Mouse (Mus musculus) MEL (cell line): ENCODE data around the gene Msi2. TPM values are rescaled to one million over a fixed set of nuclear protein-coding genes. Genes with fewer than 3 reads are reported as not detected.

ENCODE experiments used
- DNase-seq: peaks from one replicate; pipeline ENCODE4 v3.0.0; 2011; ENCODE audit warnings: low read depth, low spot score
- H3K27ac ChIP-seq: 2 replicates; pipeline ENCODE4 v1.5.1; 2012; ENCODE audit warnings: low read depth, mild to moderate bottlenecking, control low read depth, low read length, moderate library complexity; ENCODE audit not compliant: control insufficient read depth
- H3K27me3 ChIP-seq, 2 experiments: fragments of 150-350 bp in 1 of 2; sonication (generic) in 1 of 2; 2 replicates each; pipeline ENCODE4 v1.6.1; 2012; ENCODE audit warnings: low read length in 2 of 2, mild to moderate bottlenecking in 2 of 2, improper control_type of control experiment in 1 of 2, moderate library complexity in 1 of 2; ENCODE audit not compliant: insufficient read depth in 2 of 2, control insufficient read depth in 1 of 2
- H3K36me3 ChIP-seq, 2 experiments: 2 replicates each; pipeline ENCODE4 v1.6.1; 2012 to 2014; ENCODE audit warnings: low read length in 2 of 2, improper control_type of control experiment in 1 of 2, inconsistent platforms in 1 of 2, mild to moderate bottlenecking in 1 of 2; ENCODE audit not compliant: insufficient read depth in 2 of 2, control insufficient read depth in 1 of 2
- H3K4me1 ChIP-seq, 2 experiments: fragments of 150-350 bp in 1 of 2; sonication (generic) in 1 of 2; 2 replicates each; pipeline ENCODE4 v1.6.1; 2012; ENCODE audit warnings: low read length in 2 of 2, improper control_type of control experiment in 1 of 2, mild to moderate bottlenecking in 1 of 2; ENCODE audit not compliant: insufficient read depth in 2 of 2, control insufficient read depth in 1 of 2
- H3K4me3 ChIP-seq, 2 experiments: fragments of 150-350 bp in 1 of 2; sonication (generic) in 1 of 2; 2 replicates each; pipeline ENCODE4 v1.5.1; 2012; ENCODE audit warnings: low read depth in 2 of 2, low read length in 2 of 2, mild to moderate bottlenecking in 2 of 2, moderate library complexity in 2 of 2, control low read depth in 1 of 2, improper control_type of control experiment in 1 of 2; ENCODE audit not compliant: control insufficient read depth in 1 of 2, insufficient read depth in 1 of 2
- H3K79me2 ChIP-seq: 2 replicates; pipeline ENCODE4 v1.6.1; 2012; ENCODE audit warnings: mild to moderate bottlenecking, low read length, moderate library complexity; ENCODE audit not compliant: control insufficient read depth, poor library complexity, insufficient read depth
- H3K9ac ChIP-seq: 2 replicates; pipeline ENCODE4 v1.6.1; 2012; ENCODE audit warnings: low read depth, mild to moderate bottlenecking, control low read depth, low read length, moderate library complexity; ENCODE audit not compliant: control insufficient read depth, poor library complexity, severe bottlenecking
- H3K9me3 ChIP-seq: fragments of 150-350 bp; sonication (generic); replicated peaks from 2 replicates; pipeline ENCODE4 v1.6.1; 2012; ENCODE audit warnings: mild to moderate bottlenecking, low read length, improper control_type of control experiment, moderate library complexity; ENCODE audit not compliant: insufficient read depth
- CHD1 ChIP-seq: IDR thresholded peaks from 2 replicates; pipeline ENCODE4 v1.6.1; 2012; ENCODE audit warnings: low read depth, mild to moderate bottlenecking, inconsistent platforms, low read length, improper control_type of control experiment
- CHD2 ChIP-seq: IDR thresholded peaks from 2 replicates; pipeline ENCODE4 v1.6.1; 2011; ENCODE audit warnings: low read length, improper control_type of control experiment
- E2F4 ChIP-seq: IDR thresholded peaks from 2 replicates; pipeline ENCODE4 v1.6.1; 2011; ENCODE audit warnings: low read depth, low read length, improper control_type of control experiment, borderline replicate concordance
- ELF1 ChIP-seq: IDR thresholded peaks from 2 replicates; pipeline ENCODE4 v1.6.1; 2014; ENCODE audit warnings: low read depth, mild to moderate bottlenecking, inconsistent platforms, low read length, improper control_type of control experiment, moderate library complexity
- HCFC1 ChIP-seq: IDR thresholded peaks from 2 replicates; pipeline ENCODE4 v1.6.1; 2012; ENCODE audit warnings: low read depth, mild to moderate bottlenecking, inconsistent platforms, low read length, improper control_type of control experiment, moderate library complexity
- KAT2A ChIP-seq: conservative IDR thresholded peaks from 2 replicates; pipeline ENCODE4 v1.6.1; 2012; ENCODE audit warnings: low read depth, low read length, improper control_type of control experiment, inconsistent platforms
- MAFK ChIP-seq: IDR thresholded peaks from 2 replicates; pipeline ENCODE4 v1.6.1; 2011; ENCODE audit warnings: low read depth, mild to moderate bottlenecking, low read length, improper control_type of control experiment, borderline replicate concordance
- MAX ChIP-seq: IDR thresholded peaks from 2 replicates; pipeline ENCODE4 v1.6.1; 2011; ENCODE audit warnings: low read length, improper control_type of control experiment
- MEF2A ChIP-seq: IDR thresholded peaks from 2 replicates; pipeline ENCODE4 v1.6.1; 2014; ENCODE audit warnings: low read depth, mild to moderate bottlenecking, inconsistent platforms, low read length, improper control_type of control experiment; ENCODE audit not compliant: poor library complexity, insufficient replicate concordance, severe bottlenecking; ENCODE audit errors: extremely low read depth
- MXI1 ChIP-seq: IDR thresholded peaks from 2 replicates; pipeline ENCODE4 v1.6.1; 2011; ENCODE audit warnings: mild to moderate bottlenecking, low read depth, low read length, improper control_type of control experiment
- MYB ChIP-seq: IDR thresholded peaks from 2 replicates; pipeline ENCODE4 v1.6.1; 2011; ENCODE audit warnings: mild to moderate bottlenecking, low read depth, low read length, improper control_type of control experiment
- MYC ChIP-seq: IDR thresholded peaks from 2 replicates; pipeline ENCODE4 v1.6.1; 2011; ENCODE audit warnings: low read depth, mild to moderate bottlenecking, low read length, improper control_type of control experiment, moderate library complexity
- POLR2A ChIP-seq, 2 experiments: IDR thresholded peaks; 2 replicates each; pipeline ENCODE4 v1.6.1; 2011 to 2012; ENCODE audit warnings: low read length in 2 of 2, mild to moderate bottlenecking in 2 of 2, control low read depth in 1 of 2, improper control_type of control experiment in 1 of 2, low read depth in 1 of 2, moderate library complexity in 1 of 2; ENCODE audit not compliant: control insufficient read depth in 1 of 2, insufficient read depth in 1 of 2, poor library complexity in 1 of 2
- POLR2AphosphoS2 ChIP-seq: IDR thresholded peaks from 2 replicates; pipeline ENCODE4 v1.6.1; 2011; ENCODE audit warnings: low read length, improper control_type of control experiment
- POLR2AphosphoS5 ChIP-seq: IDR thresholded peaks from 2 replicates; pipeline ENCODE4 v1.6.1; 2012; ENCODE audit warnings: low read depth, borderline replicate concordance, mild to moderate bottlenecking, inconsistent platforms, low read length, moderate library complexity, mixed read lengths
- TAL1 ChIP-seq: IDR thresholded peaks from 2 replicates; pipeline ENCODE4 v1.6.1; 2012; ENCODE audit warnings: mild to moderate bottlenecking, inconsistent platforms, low read length, moderate library complexity, mixed read lengths
- UBTF ChIP-seq: IDR thresholded peaks from 2 replicates; pipeline ENCODE4 v1.6.1; 2012; ENCODE audit warnings: low read depth, mild to moderate bottlenecking, inconsistent platforms, low read length, improper control_type of control experiment, moderate library complexity, borderline replicate concordance; ENCODE audit not compliant: insufficient read depth
- ZNF384 ChIP-seq: IDR thresholded peaks from 2 replicates; pipeline ENCODE4 v1.6.1; 2012; ENCODE audit warnings: low read depth, mild to moderate bottlenecking, inconsistent platforms, low read length, improper control_type of control experiment
- polyA plus RNA-seq, 2 experiments: library from polyadenylated mRNA; stranded (reverse) in 1 of 2; unstranded in 1 of 2; fragments of >175 nt in 1 of 2; fragments of >200 nt in 1 of 2; gene quantifications; 2 replicates each; pipeline versions ENCODE4 v1.2.1 to v1.2.4; 2012; ENCODE audit warnings: low replicate concordance in 2 of 2, low read depth in 1 of 2; ENCODE audit not compliant: insufficient read length in 2 of 2, insufficient read depth in 1 of 2, missing spikeins in 1 of 2
- total RNA-seq: library from RNA; depleted of rRNA; stranded (reverse); fragments of 300-350 nt; gene quantifications from 2 replicates; pipeline ENCODE4 v1.2.3, GENCODE M21; 2012

Gene Msi2
- total and polyA plus RNA-seq, 3 experiments: 16.2 to 29.7 TPM; not detected in 1

DNA sequence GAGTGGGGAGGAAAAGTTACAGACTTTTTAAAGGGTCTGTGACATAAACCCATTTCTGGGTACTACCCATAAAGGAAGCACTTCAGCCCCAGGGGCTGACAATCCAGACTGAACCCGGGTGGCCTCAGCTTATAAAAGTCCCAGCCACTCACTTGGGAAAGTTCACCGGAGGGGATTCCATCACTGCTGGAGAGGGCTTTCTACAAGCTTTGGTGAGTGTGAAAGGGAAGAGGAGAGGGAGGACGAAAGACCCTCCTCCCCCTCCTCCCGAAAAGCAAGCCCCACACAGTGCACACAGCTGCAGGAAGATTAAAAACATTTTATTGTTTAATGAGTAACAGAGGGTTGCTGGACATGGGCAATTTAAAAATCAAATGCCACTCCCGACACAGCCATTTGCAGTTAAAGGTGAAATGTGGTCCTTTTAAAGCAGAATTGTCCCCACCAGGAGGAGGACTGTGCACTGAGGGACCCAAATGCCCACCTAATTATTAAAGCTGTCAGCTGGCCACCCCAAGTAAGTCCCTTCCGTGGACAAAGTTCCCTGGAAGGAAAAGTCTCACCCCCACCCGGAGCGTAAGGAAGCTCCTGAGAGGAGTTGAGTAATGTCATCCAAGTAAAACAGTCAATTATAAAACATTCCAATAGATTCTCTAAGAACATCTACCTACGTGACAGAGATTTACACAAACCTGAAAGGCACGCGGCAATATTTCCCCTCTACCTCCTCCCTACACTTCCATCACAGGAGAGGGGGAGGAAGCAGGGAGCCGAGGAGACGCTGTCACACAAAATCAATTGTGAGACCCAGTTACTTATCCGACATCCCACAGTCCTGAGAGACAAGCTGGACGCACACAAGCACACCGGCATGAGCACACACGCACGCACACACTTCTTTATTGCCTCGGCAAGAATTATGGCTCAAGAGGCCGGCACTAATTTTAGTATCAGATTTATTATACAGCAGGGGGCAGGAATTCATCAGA is 24.1 kb downstream of the Msi2 start:
- DNase-seq: no peak
- no peaks in the 10 kb centered on the region for H3K27me3 ChIP-seq
- H3K27ac ChIP-seq: no peak overlapping the region
- no peak overlapping the region for H3K4me3 ChIP-seq
- H3K9me3 ChIP-seq: no peaks in the 10 kb centered on the region
- H3K79me2 ChIP-seq: no peaks in the 10 kb centered on the region
- TF ChIP-seq MYB: no peak
- no peak for TF ChIP-seq POLR2A (IDR thresholded peaks at IDR 0.05; ENCODE audit: control insufficient read depth in 1 of 2, insufficient read depth in 1 of 2, low read depth in 1 of 2, low read length in 2 of 2, poor library complexity in 1 of 2)
- TF ChIP-seq MAX: no peak
- TF ChIP-seq TAL1: no peak
- TF ChIP-seq ZNF384: no peak
- TF ChIP-seq CHD2: no peak
- no peak for TF ChIP-seq POLR2AphosphoS2
- TF ChIP-seq KAT2A: no peak
- no peak for TF ChIP-seq E2F4
- TF ChIP-seq MXI1: no peak
- no peak for TF ChIP-seq ELF1
- TF ChIP-seq CHD1: no peak
- no peak for TF ChIP-seq UBTF
- TF ChIP-seq POLR2AphosphoS5: no peak
- no peak for TF ChIP-seq MEF2A
- no peak for TF ChIP-seq MYC
- H3K4me1 ChIP-seq: no peaks in the 10 kb centered on the region
- H3K9ac ChIP-seq: no peak overlapping the region
- peaks cover 0 to 7% of the 10 kb centered on the region in 2 experiments; a peak in 2 of 4 replicates for H3K36me3 ChIP-seq

GRCm38 (mm10) chr11:88693002-88693769 is 25.1 kb downstream of the Msi2 start:
- peaks cover 0 to 5% of the 10 kb centered on the region in 2 experiments; a peak in 1 of 4 replicates for H3K36me3 ChIP-seq

More at GRCm38 (mm10) chr11:88693002-88693769, 25.1 kb downstream of the Msi2 start:
- H3K79me2 ChIP-seq: no peaks in the 10 kb centered on the region
- H3K27me3 ChIP-seq: no peaks in the 10 kb centered on the region
- H3K4me1 ChIP-seq: no peaks in the 10 kb centered on the region
- no peak overlapping the region for H3K27ac ChIP-seq
- no peaks in the 10 kb centered on the region for H3K9me3 ChIP-seq
- no peak overlapping the region for H3K9ac ChIP-seq
- no peak overlapping the region for H3K4me3 ChIP-seq
- DNase-seq: no peak
- no peak for TF ChIP-seq HCFC1
- no peak for TF ChIP-seq ZNF384
- no peak for TF ChIP-seq MAFK
